ENCODE assay signal across 8 mouse cellular contexts in the genomic region with DNA sequence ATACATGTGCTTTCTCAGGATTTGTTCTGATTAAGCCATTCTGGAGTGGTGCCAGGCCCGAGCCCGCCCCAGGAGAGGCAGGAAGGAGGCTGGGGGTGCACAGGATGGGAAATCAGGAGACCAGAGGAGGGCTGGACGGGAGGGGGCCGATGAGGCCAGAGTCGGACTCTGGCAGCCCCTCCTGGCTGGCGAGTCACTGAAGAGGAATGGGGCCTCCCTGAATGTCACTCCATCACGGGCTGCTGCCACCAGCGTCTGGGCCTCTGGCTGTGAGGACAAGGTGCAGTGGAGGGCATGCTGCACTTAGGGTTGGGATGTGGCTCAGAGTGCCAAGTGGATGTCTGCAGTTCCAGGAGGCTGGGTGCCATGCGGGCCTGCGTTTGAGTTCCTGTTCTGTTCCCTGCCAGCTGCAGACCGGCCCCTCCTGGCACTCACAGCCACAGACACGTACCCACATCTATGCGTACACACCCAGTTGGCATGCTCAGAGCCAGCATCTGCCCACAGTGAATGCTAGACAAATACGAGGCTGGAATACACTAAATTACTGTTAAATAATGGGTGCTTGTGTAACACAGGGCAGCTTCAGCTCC.
DNase-seq lines count a peak whose midpoint lies in the region; ATAC-seq and TF ChIP-seq lines count a peak whose summit lies in the region.

No protein-coding gene starts in this region.

- no peaks in the 10 kb centered on the region for H3K9me3 ChIP-seq in heart, embryonic 16.5 days (replicated peaks; ENCODE audit: control insufficient read depth, low read length)
- no peaks in the 10 kb centered on the region for H3K9me3 ChIP-seq in stomach, postnatal 0 days (ENCODE audit: control insufficient read depth, low read length)

- ATAC-seq in heart, embryonic 16.5 days (replicated peaks; ENCODE audit: extremely low read depth, insufficient read depth, low FRiP score) = peak; percentile 49; the same call in 1 of the 2 replicates
- ATAC-seq in stomach, postnatal 0 days (ENCODE audit: low FRiP score, low TSS enrichment) = peak; percentile 38; the same call in 1 of the 2 replicates
- ATAC-seq in inflammation-experienced regulatory T-cells, adult 6 months = no peak

- no peak overlapping the region for H3K4me3 ChIP-seq in heart, embryonic 16.5 days (ENCODE audit: low read length)
- no peak overlapping the region for H3K4me3 ChIP-seq in stomach, postnatal 0 days (ENCODE audit: low read depth, low read length)

- no peak overlapping the region for H3K27ac ChIP-seq in heart, embryonic 16.5 days (ENCODE audit: low read length)
- H3K27ac ChIP-seq in stomach, postnatal 0 days (replicated peaks) = no peak overlapping the region

- H3K4me2 ChIP-seq in heart, embryonic 16.5 days (ENCODE audit: low read depth, low read length) = no peak overlapping the region
- H3K4me2 ChIP-seq in stomach, postnatal 0 days (replicated peaks; ENCODE audit: low read depth) = no peak overlapping the region

- TF ChIP-seq CTCF in stomach, postnatal 0 days (IDR thresholded peaks at IDR 0.05; ENCODE audit: low read depth) = no peak

- H3K27me3 ChIP-seq in heart, embryonic 16.5 days (ENCODE audit: control insufficient read depth, insufficient read depth, low read length) = no peaks in the 10 kb centered on the region
- H3K27me3 ChIP-seq in stomach, postnatal 0 days (ENCODE audit: control insufficient read depth, insufficient read depth, low read length) = no peaks in the 10 kb centered on the region

- peaks cover 6% of the 10 kb centered on the region for H3K4me1 ChIP-seq in heart, embryonic 16.5 days (ENCODE audit: control insufficient read depth, insufficient read depth, low read length)
- no peaks in the 10 kb centered on the region for H3K4me1 ChIP-seq in stomach, postnatal 0 days (replicated peaks; ENCODE audit: control insufficient read depth, insufficient read depth)

- 38% methylated on average over 14 of the region's 14 CpGs for WGBS in heart, embryonic 16.5 days
- 40% methylated on average over 14 of the region's 14 CpGs for WGBS in stomach, postnatal 0 days

- intact Hi-C loops in left cerebral cortex, postnatal 25 days (cut with DNase I) = no loop called here

- H3K36me3 ChIP-seq in heart, embryonic 16.5 days (ENCODE audit: control insufficient read depth, insufficient read depth) = no peaks in the 10 kb centered on the region
- H3K36me3 ChIP-seq in stomach, postnatal 0 days (ENCODE audit: control insufficient read depth, insufficient read depth, low read length) = no peaks in the 10 kb centered on the region

- TF ChIP-seq EP300 in stomach, postnatal 0 days (optimal IDR thresholded peaks at IDR 0.05) = no peak

- no peak overlapping the region for H3K9ac ChIP-seq in heart, embryonic 16.5 days (ENCODE audit: low read length)
- H3K9ac ChIP-seq in stomach, postnatal 0 days (ENCODE audit: low read length) = no peak overlapping the region

- DNase-seq in cerebellum, postnatal 14 days = peak; percentile 23 to 33
- no peak for DNase-seq in cerebellum, postnatal 25 days
- DNase-seq in CD4-positive helper T cell, adult 2 months (ENCODE audit: low read depth, low spot score) = peak; percentile 5
- DNase-seq in left cerebral cortex, postnatal 25 days (ENCODE audit: low spot score in 2 of 2) = peak; percentile 6 to 33
- DNase-seq in stomach, postnatal 0 days (ENCODE audit: low spot score) = no peak
- no peak for DNase-seq in urinary bladder, postnatal 14 days (ENCODE audit: low spot score)

Comparison
In these comparisons a context has a peak if more than half of its experiments do, and no peak if none do; other contexts are left out.
1. DNase-seq: peak in cerebellum, postnatal 14 days (2 of 2), CD4-positive helper T cell, adult 2 months (single experiment) and left cerebral cortex, postnatal 25 days (2 of 2); none in cerebellum, postnatal 25 days (0 of 2), stomach, postnatal 0 days (single experiment) and urinary bladder, postnatal 14 days (single experiment).